In genomic region chr7:133788147-133788546, GRCm38 (mm10) we compare ENCODE assay signal across 32 mouse cellular contexts. TPM values are rescaled to one million over a fixed set of nuclear protein-coding genes. Genes with fewer than 3 reads are reported as not detected.
"Had no signal": no experiment of that assay in that cellular context is flagged by ENCODE, and none has a peak within 500 bp of the region (broad histone marks: within the 10 kb centered on the region; RNA-seq: fewer than 3 reads in every experiment).

No protein-coding gene starts in this region.

- H3K27me3 ChIP-seq: heart, embryonic 12.5 days; heart, embryonic 13.5 days; heart, embryonic 15.5 days; hindbrain, embryonic 13.5 days; hindbrain, embryonic 15.5 days; intestine, embryonic 15.5 days; kidney, embryonic 15.5 days had no signal

- H3K9me3 ChIP-seq: heart, embryonic 13.5 days; heart, embryonic 15.5 days; hindbrain, embryonic 10.5 days; hindbrain, embryonic 12.5 days; hindbrain, embryonic 13.5 days; hindbrain, embryonic 15.5 days; intestine, embryonic 15.5 days; kidney, embryonic 15.5 days had no signal

- H3K4me1 ChIP-seq: heart, embryonic 12.5 days; heart, embryonic 13.5 days; heart, embryonic 15.5 days; hindbrain, embryonic 10.5 days; hindbrain, embryonic 12.5 days; hindbrain, embryonic 13.5 days; hindbrain, embryonic 15.5 days; kidney, embryonic 15.5 days had no signal

- H3K4me3 ChIP-seq: heart, embryonic 12.5 days; heart, embryonic 13.5 days; heart, embryonic 15.5 days; hindbrain, embryonic 10.5 days; hindbrain, embryonic 12.5 days; hindbrain, embryonic 13.5 days; hindbrain, embryonic 15.5 days; intestine, embryonic 15.5 days; kidney, embryonic 15.5 days; layer of hippocampus, adult 2 months; left cerebral cortex, adult 2 months had no signal

- DNase-seq: heart, postnatal 36 days; heart, postnatal 4 days; kidney, adult 11 months; kidney, adult 18-20 months; kidney, adult 2 months; kidney, adult 8-10 months; kidney, adult 9 months; kidney, postnatal 10 days; kidney, postnatal 14 days; kidney, postnatal 25 days; kidney, postnatal 36 days; kidney, postnatal 4 days; layer of hippocampus, adult 9-11 months; layer of hippocampus, postnatal 36 days had no signal

- H3K36me3 ChIP-seq: heart, embryonic 12.5 days; heart, embryonic 13.5 days; heart, embryonic 15.5 days; hindbrain, embryonic 10.5 days; hindbrain, embryonic 12.5 days; hindbrain, embryonic 13.5 days; hindbrain, embryonic 15.5 days; intestine, embryonic 15.5 days; kidney, embryonic 15.5 days had no signal

- H3K9ac ChIP-seq: heart, embryonic 12.5 days; heart, embryonic 13.5 days; heart, embryonic 15.5 days; hindbrain, embryonic 12.5 days; hindbrain, embryonic 13.5 days; hindbrain, embryonic 14.5 days; hindbrain, embryonic 15.5 days; intestine, embryonic 15.5 days; kidney, embryonic 15.5 days had no signal

- H3K27ac ChIP-seq: heart, embryonic 13.5 days; heart, embryonic 15.5 days; hindbrain, embryonic 10.5 days; hindbrain, embryonic 12.5 days; hindbrain, embryonic 13.5 days; hindbrain, embryonic 14.5 days; hindbrain, embryonic 15.5 days; hindbrain, postnatal 0 days; intestine, embryonic 15.5 days; kidney, embryonic 15.5 days; kidney, postnatal 0 days; layer of hippocampus, adult 2 months; left cerebral cortex, adult 2 months had no signal

RNA-seq across cellular contexts. Expression of gene Fank1, which starts 11.5 kb away (rescaled TPM):
- total RNA-seq: heart, postnatal 25 days; heart, postnatal 36 days; heart, postnatal 4 days; hematopoietic stem cell, adult 5-6 weeks had no signal
- polyA plus RNA-seq: heart, embryonic 12.5 days; heart, embryonic 13.5 days; heart, embryonic 14.5 days; inflammation-experienced regulatory T-cells, adult 6 months had no signal
